Mouse (Mus musculus) limb, embryonic 15.5 days (tissue): ENCODE data around the gene Tmsb10. TPM values are rescaled to one million over a fixed set of nuclear protein-coding genes. Genes with fewer than 3 reads are reported as not detected.

Source experiments
- ATAC-seq: fragments of 200-750 bp; cut with Nextera tagmentation; 2 replicates; pipeline ENCODE4 v1.8.0; 2017; ENCODE audit warnings: low read depth, moderate TSS enrichment; ENCODE audit not compliant: insufficient number of reproducible peaks, low FRiP score, low TSS enrichment
- H3K27ac ChIP-seq: fragments of 300-500 bp; sonication (generic); 2 replicates; pipeline ENCODE4 v1.5.1; 2015; ENCODE audit warnings: moderate library complexity, mild to moderate bottlenecking, inconsistent platforms
- H3K27me3 ChIP-seq: fragments of 300-500 bp; sonication (generic); 2 replicates; pipeline ENCODE4 v1.6.1; 2015; ENCODE audit warnings: inconsistent platforms
- H3K36me3 ChIP-seq: fragments of 300-500 bp; sonication (generic); 2 replicates; pipeline ENCODE4 v1.6.1; 2015; ENCODE audit warnings: inconsistent platforms
- H3K4me1 ChIP-seq: fragments of 300-500 bp; sonication (generic); 2 replicates; pipeline ENCODE4 v1.6.1; 2015; ENCODE audit warnings: inconsistent platforms
- H3K4me2 ChIP-seq: fragments of 300-500 bp; sonication (generic); 2 replicates; pipeline ENCODE4 v1.6.1; 2015; ENCODE audit warnings: mild to moderate bottlenecking, inconsistent platforms
- H3K4me3 ChIP-seq: fragments of 300-500 bp; sonication (generic); 2 replicates; pipeline ENCODE4 v1.5.1; 2015; ENCODE audit warnings: mild to moderate bottlenecking, inconsistent platforms
- H3K9ac ChIP-seq: fragments of 300-500 bp; sonication (generic); 2 replicates; pipeline ENCODE4 v1.6.1; 2015; ENCODE audit warnings: inconsistent platforms
- H3K9me3 ChIP-seq: fragments of 300-500 bp; sonication (generic); 2 replicates; pipeline ENCODE4 v1.6.1; 2016; ENCODE audit warnings: inconsistent platforms
- whole genome bisulfite sequencing: fragments of 180-500 bp; shearing (Covaris S2); methylation state at CpG from one replicate; pipeline ENCODE4 v1.1.7; 2015; 5-methylcytosine and 5-hydroxymethylcytosine counted together
- polyA plus RNA-seq: library from polyadenylated mRNA; unstranded; fragments of >200 nt; fragmentation: Nextera tagmentation; extraction: Ambion mirVana; gene quantifications from 2 replicates; pipeline ENCODE4 v1.2.1, GENCODE M21; 2015

The Tmsb10 gene
- polyA plus RNA-seq, 1 experiment from 2014 or later = 1,767 TPM

DNA sequence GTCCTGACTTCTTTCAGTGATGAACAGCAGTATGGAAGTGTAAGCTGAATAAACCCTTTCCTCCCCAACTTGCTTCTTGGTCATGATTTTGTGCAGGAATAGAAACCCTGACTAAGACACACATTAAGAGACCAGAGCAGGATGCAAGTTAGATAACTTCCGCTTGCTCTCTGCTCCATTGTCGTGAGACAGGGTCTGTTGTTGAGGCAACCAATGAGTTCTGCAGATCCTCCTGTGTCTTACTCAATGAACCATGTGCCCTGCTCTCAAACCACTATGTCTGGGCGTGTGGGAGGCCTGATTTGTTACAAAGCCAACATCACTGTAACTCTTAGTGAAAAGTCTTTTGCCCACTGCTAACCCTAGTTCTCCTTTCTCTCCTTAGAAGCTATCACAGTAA lies 12.5 kb upstream of the Tmsb10 start:
- Histone ChIP-seq H3K36me3 (no peaks in the 10 kb centered on the region), H3K27me3 (no peaks in the 10 kb centered on the region), H3K4me1 (no peaks in the 10 kb centered on the region), H3K4me2 (no peak overlapping the region), H3K4me3 (no peak overlapping the region), H3K9me3 (no peaks in the 10 kb centered on the region), H3K27ac (no peak overlapping the region), H3K9ac (no peak overlapping the region)
- no peak for ATAC-seq
- WGBS = 70% methylated on average over 3 of the region's 3 CpGs

DNA sequence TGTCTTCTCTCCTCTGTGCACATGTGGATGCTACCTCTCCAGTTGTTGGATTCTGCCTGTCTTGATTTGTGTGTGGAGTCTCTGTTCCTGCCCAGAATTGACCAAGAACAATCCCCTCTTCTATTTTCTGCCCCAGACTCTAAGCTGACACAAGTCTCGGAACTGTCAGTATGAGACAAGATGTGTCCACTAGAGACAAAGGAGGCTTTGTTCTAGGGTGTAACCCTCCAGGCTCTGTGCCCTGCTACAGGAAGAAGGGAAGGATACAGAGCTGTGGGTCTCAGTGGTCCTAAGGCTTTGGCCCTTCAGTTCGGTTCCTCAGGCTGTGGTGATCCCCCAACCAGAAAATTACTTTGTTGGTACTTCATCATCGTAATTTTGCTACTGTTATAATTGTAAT lies 11.2 kb upstream of the Tmsb10 start:
- Histone ChIP-seq H3K9ac (no peak overlapping the region), H3K36me3 (no peaks in the 10 kb centered on the region), H3K9me3 (no peaks in the 10 kb centered on the region), H3K4me1 (no peaks in the 10 kb centered on the region), H3K27me3 (no peaks in the 10 kb centered on the region), H3K4me2 (no peak overlapping the region), H3K4me3 (no peak overlapping the region), H3K27ac (no peak overlapping the region)
- ATAC-seq = no peak
- WGBS = 75% methylated on average over 3 of the region's 3 CpGs

DNA sequence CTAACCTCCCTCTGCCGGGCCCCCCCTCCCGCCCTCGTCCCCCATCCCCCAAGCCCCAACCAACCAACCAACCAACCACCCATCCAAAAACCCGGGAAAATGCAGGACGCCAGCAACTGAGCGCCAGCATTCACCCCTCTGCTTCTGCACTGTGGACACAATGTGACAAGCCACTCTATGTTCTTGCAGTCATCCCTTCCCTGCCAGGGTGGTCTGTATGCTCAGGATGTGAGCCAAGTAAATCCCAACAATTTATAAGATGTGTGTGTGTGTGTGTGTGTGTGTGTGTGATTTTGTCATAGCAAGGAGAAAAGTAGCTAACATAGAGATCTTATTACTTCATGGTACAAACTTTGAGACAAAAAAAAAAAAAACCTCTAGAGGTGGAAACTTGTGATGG lies 6.7 kb upstream of the Tmsb10 start:
- Histone ChIP-seq H3K4me2 (no peak overlapping the region), H3K36me3 (no peaks in the 10 kb centered on the region), H3K27me3 (no peaks in the 10 kb centered on the region), H3K9ac (no peak overlapping the region), H3K4me1 (peaks cover 13% of the 10 kb centered on the region), H3K4me3 (no peak overlapping the region), H3K9me3 (no peaks in the 10 kb centered on the region), H3K27ac (no peak overlapping the region)
- WGBS = 84% methylated on average over 6 of the region's 6 CpGs
- ATAC-seq = no peak

DNA sequence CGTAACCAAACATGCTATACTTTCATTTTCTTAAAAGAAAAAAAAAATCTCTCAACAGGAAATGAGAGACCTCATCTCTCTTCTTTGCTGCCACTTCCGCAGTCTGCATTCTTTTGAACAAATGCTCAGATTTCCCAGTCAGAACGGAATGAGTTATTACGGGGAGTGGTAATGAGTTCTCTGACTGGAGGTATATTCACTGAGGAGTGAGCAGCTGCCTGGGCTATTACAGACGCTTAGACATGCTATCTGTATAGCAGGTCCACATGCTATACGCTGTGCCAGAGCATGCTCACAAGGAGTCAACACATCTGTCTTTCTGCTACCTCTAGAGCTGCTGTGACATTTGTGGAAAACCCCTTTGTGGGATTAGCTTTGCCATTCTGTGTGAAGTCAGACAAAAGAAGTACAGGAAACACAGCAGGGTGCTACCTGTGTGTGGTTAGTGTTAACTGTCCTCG lies 3.8 kb upstream of the Tmsb10 start:
- peaks cover 22% of the 10 kb centered on the region for H3K4me1 ChIP-seq
- no peak for ATAC-seq
- no peak overlapping the region for H3K27ac ChIP-seq
- H3K9ac ChIP-seq = no peak overlapping the region
- 24% methylated on average over 7 of the region's 7 CpGs for WGBS
- H3K4me2 ChIP-seq = no peak overlapping the region
- no peaks in the 10 kb centered on the region for H3K36me3 ChIP-seq
- H3K9me3 ChIP-seq = no peaks in the 10 kb centered on the region
- no peak overlapping the region for H3K4me3 ChIP-seq
- no peaks in the 10 kb centered on the region for H3K27me3 ChIP-seq

DNA sequence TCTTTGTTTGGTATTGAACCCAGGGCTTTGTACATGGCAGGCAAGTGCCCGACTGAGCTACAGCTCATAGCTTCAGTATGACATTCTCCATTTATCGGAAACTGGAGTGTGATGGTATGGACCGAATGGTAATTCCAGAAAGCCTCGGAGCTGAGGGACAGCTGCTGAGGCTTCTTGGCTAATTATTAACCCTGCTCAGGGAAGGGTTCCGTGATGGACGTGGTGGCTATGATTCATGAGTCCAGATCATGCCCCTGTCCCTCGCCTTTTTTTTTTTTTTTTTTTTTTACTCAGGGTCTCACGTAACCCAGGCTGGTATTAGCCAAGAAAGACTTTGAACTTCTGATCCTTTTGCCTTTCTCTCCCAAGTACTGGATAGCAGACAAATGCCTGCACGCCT lies 3.1 kb upstream of the Tmsb10 start:
- no peak for ATAC-seq
- no peak overlapping the region for H3K27ac ChIP-seq
- no peak overlapping the region for H3K4me2 ChIP-seq
- no peak overlapping the region for H3K9ac ChIP-seq
- H3K4me3 ChIP-seq = no peak overlapping the region
- H3K27me3 ChIP-seq = no peaks in the 10 kb centered on the region
- WGBS = 79% methylated on average over 9 of the region's 9 CpGs
- no peaks in the 10 kb centered on the region for H3K9me3 ChIP-seq
- H3K36me3 ChIP-seq = no peaks in the 10 kb centered on the region
- peaks cover 24% of the 10 kb centered on the region for H3K4me1 ChIP-seq

DNA sequence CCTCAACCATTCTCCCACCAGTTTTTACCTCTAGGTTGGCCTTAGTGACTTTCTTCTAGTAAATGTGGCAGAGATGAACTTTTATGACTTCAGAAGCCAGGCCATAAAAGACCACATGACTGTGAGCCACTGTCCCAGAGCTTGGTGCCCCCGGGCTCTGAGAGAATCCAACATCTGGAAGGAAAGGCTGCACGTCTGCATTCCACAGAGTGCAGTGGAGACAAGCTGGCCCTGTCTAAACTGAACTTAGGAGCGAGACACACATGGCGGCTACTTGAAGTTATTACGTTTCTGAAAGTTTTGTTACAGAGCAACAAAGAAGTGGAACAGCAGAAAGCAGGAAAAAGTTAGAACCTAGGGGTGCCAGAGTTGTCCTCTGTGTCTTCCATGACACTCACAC lies 2.1 kb upstream of the Tmsb10 start:
- Histone ChIP-seq H3K27ac (no peak overlapping the region), H3K36me3 (no peaks in the 10 kb centered on the region), H3K9me3 (no peaks in the 10 kb centered on the region), H3K27me3 (no peaks in the 10 kb centered on the region), H3K4me3 (no peak overlapping the region), H3K9ac (no peak overlapping the region), H3K4me2 (no peak overlapping the region), H3K4me1 (peaks cover 32% of the 10 kb centered on the region)
- no peak for ATAC-seq
- 31% methylated on average over 5 of the region's 5 CpGs for WGBS

DNA sequence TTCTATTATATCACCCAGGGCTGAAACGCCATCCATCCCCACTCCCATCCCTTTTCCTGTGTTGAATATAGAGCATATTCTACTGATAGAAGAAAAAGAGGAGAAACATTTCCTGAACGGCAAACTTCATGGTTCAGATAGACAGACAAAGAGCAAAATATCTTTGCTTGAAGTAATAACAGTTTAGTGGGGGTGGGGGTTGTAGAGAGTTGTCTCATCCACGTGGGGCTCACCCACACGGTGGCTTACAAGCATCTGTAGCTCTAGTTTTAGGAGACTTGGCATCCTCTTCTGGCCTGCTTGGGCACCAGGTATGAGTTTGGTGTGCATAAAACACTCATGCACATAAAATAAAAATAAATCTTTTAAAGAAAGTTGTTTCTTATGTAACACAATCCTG lies 627 bp upstream of the Tmsb10 start:
- Histone ChIP-seq H3K9me3 (no peaks in the 10 kb centered on the region), H3K4me3 (peak overlapping the region; percentile 80), H3K4me1 (peaks cover 35% of the 10 kb centered on the region), H3K9ac (no peak overlapping the region), H3K36me3 (no peaks in the 10 kb centered on the region), H3K27me3 (no peaks in the 10 kb centered on the region), H3K4me2 (peak overlapping the region; percentile 73), H3K27ac (no peak overlapping the region)
- ATAC-seq = no peak
- WGBS = 21% methylated on average over 4 of the region's 4 CpGs

GRCm38 (mm10) chr6:72957676-72958641 lies 589 bp downstream of the Tmsb10 start:
- H3K27me3 ChIP-seq = no peaks in the 10 kb centered on the region
- peak overlapping the region; percentile 73 for H3K4me2 ChIP-seq
- peaks cover 39% of the 10 kb centered on the region for H3K4me1 ChIP-seq
- ATAC-seq = peak; percentile 90
- no peaks in the 10 kb centered on the region for H3K36me3 ChIP-seq
- peak overlapping the region; percentile 96 for H3K9ac ChIP-seq
- peak overlapping the region; percentile 80 for H3K4me3 ChIP-seq
- H3K9me3 ChIP-seq = no peaks in the 10 kb centered on the region
- under 1% methylated on average over 66 of the region's 75 CpGs for WGBS
- peak overlapping the region; percentile 92 for H3K27ac ChIP-seq

GRCm38 (mm10) chr6:72957093-72957435 lies 1.5 kb downstream of the Tmsb10 start:
- peaks cover 41% of the 10 kb centered on the region for H3K4me1 ChIP-seq
- H3K27me3 ChIP-seq = no peaks in the 10 kb centered on the region
- H3K9me3 ChIP-seq = no peaks in the 10 kb centered on the region
- WGBS = 1% methylated on average over 14 of the region's 14 CpGs
- no peak for ATAC-seq
- H3K9ac ChIP-seq = peak overlapping the region; percentile 31; the same call in 1 of the 2 replicates
- peak overlapping the region; percentile 80 for H3K4me3 ChIP-seq
- H3K27ac ChIP-seq = peak overlapping the region; percentile 27; the same call in 1 of the 2 replicates
- H3K36me3 ChIP-seq = no peaks in the 10 kb centered on the region
- peak overlapping the region; percentile 73 for H3K4me2 ChIP-seq

GRCm38 (mm10) chr6:72956199-72957092 lies 2.1 kb downstream of the Tmsb10 start:
- no peaks in the 10 kb centered on the region for H3K9me3 ChIP-seq
- H3K4me3 ChIP-seq = peak overlapping the region; percentile 80
- no peaks in the 10 kb centered on the region for H3K36me3 ChIP-seq
- peak overlapping the region; percentile 31; the same call in 1 of the 2 replicates for H3K9ac ChIP-seq
- peak overlapping the region; percentile 27; the same call in 1 of the 2 replicates for H3K27ac ChIP-seq
- WGBS = 5% methylated on average over 15 of the region's 15 CpGs
- no peak for ATAC-seq
- peak overlapping the region; percentile 73 for H3K4me2 ChIP-seq
- H3K4me1 ChIP-seq = peaks cover 41% of the 10 kb centered on the region
- no peaks in the 10 kb centered on the region for H3K27me3 ChIP-seq

- Histone ChIP-seq H3K36me3 (no peaks in the 10 kb centered on the region), H3K4me1 (peaks cover 36% of the 10 kb centered on the region), H3K27ac (peak overlapping the region; percentile 22; the same call in 1 of the 2 replicates), H3K9ac (no peak overlapping the region), H3K27me3 (no peaks in the 10 kb centered on the region), H3K4me2 (peak overlapping the region; percentile 73; the same call in 1 of the 2 replicates), H3K9me3 (no peaks in the 10 kb centered on the region), H3K4me3 (no peak overlapping the region)
- WGBS = 55% methylated on average over 8 of the region's 8 CpGs
- ATAC-seq = no peak
Observed at GRCm38 (mm10) chr6:72955517-72956198, 2.9 kb downstream of the Tmsb10 start.
